Mouse (Mus musculus): ENCODE results near the gene Adgb. TPM values are rescaled to one million over a fixed set of nuclear protein-coding genes. Genes with fewer than 3 reads are reported as not detected.
"Not testable (repeated sequence)": the region's sequence is repeated elsewhere in the genome, so short reads cannot be mapped to it uniquely, and the experiment has no call there.

Adgb gene
- polyA plus RNA-seq (2015; fragmentation: Nextera tagmentation; extraction: Ambion mirVana), result 1.3 and 1.8 TPM in 2 replicates

DNA sequence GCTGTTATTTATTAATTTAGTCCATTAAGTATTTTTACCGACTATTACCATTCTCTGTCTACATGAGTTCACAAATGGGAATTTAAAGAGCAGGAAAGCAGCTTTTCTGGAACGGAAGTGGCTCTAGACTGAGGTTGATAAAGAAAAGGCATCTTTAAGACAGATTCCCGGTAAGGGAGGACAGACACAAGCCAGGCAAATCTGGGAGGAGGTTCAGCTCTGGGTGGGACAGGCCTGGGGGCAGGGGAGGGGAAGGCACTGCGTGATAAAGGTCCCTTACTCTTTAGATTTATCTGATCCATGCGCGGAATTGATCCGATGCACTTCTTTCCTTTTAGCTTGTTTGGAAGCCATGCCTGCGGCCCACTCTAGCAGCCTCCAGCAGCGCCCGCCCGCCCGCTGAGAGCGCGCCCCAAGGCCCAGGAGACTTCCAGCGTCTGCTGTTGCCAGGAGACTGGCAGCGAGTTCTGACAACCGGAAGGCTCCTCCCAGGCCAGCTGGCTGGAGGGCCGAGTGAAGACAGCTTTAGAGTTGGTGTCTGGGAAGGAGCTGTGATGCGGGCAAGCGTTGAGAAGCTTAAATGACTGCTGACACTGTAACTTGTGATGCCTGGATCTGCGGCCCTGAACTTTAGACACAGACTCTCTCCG is at the start of gene Adgb:
Adgb (minus strand) TSS at position 366 of the 650 bp plus-strand sequence.
- Histone ChIP-seq H3K36me3 (ENCODE audit: insufficient read depth, low read length) (no peaks in the 10 kb centered on the region), H3K4me1 (ENCODE audit: insufficient read depth, low read depth, low read length) (no peaks in the 10 kb centered on the region), H3K27ac (ENCODE audit: low read length) (no peak within 1 kb of the TSS), H3K4me2 (replicated peaks; ENCODE audit: low read depth, low read length) (peak within 1 kb of the TSS; percentile 25), H3K4me3 (ENCODE audit: low read depth, low read length) (no peak within 1 kb of the TSS), H3K27me3 (replicated peaks; ENCODE audit: insufficient read depth, low read length) (no peaks in the 10 kb centered on the region), H3K9me3 (ENCODE audit: low read length) (no peaks in the 10 kb centered on the region), H3K9ac (replicated peaks; ENCODE audit: low read depth) (no peak within 1 kb of the TSS; the same call in 1 of the 2 replicates)
- TF ChIP-seq CTCF (IDR thresholded peaks at IDR 0.05) (no peak), EP300 (IDR thresholded peaks at IDR 0.05) (no peak)
- ATAC-seq (peak; percentile 96), DNase-seq (ENCODE audit: low spot score) (peak; percentile 87)
- 4% methylated on average over 22 of the region's 22 CpGs for WGBS

DNA sequence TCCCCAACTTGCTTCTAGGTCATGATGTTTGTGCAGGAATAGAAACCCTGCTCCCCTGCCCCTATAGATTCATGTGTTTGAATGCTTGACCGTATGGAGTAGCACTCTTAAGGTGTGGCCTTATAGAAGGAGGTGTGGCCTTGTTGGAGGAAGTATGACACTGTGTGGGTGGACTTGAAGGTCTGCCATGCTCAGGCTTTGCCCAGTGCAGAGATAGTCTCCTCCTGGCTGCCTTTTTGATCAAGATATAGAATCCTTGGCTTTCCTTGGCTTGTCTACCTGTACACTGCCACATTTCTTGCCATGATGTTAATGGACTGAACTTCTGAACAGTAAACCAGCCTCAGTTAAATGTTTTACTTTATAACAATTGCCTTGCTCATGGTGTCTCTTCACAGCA is 8.0 kb upstream of the Adgb start:
- Histone ChIP-seq H3K36me3 (ENCODE audit: insufficient read depth, low read length) (no peaks in the 10 kb centered on the region), H3K27me3 (replicated peaks; ENCODE audit: insufficient read depth, low read length) (no peaks in the 10 kb centered on the region), H3K4me2 (replicated peaks; ENCODE audit: low read depth, low read length) (no peak overlapping the region), H3K27ac (ENCODE audit: low read length) (no peak overlapping the region), H3K9me3 (ENCODE audit: low read length) (no peaks in the 10 kb centered on the region), H3K4me3 (ENCODE audit: low read depth, low read length) (no peak overlapping the region), H3K4me1 (ENCODE audit: insufficient read depth, low read depth, low read length) (no peaks in the 10 kb centered on the region), H3K9ac (replicated peaks; ENCODE audit: low read depth) (no peak overlapping the region)
- DNase-seq (ENCODE audit: low spot score), result no peak
- 50% methylated on average over 1 of the region's 1 CpGs for WGBS
- TF ChIP-seq EP300 (IDR thresholded peaks at IDR 0.05), result no peak
- TF ChIP-seq CTCF (IDR thresholded peaks at IDR 0.05), result no peak
- no peak for ATAC-seq

DNA sequence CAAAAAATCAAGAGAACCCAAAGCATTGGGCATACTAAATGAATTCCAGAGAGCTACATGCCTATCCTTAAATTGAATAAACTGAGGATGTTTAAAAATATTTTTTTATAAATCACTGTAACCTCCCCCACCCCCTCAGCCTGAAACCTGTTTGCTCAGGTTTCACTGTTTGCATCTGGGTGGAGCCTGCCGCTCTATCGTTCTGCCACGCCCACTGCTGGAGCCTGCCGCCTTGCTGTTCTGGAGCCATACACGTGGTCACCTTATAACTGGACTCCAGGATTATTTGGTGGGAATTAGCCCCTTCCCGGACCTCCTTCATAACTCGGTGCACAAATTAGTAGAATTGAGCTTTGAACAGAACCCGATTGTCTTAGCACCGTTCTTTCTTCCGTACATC is 5.3 kb upstream of the Adgb start:
- not testable (repeated sequence) for DNase-seq (ENCODE audit: low spot score); ATAC-seq; H3K27ac ChIP-seq (ENCODE audit: low read length); H3K4me1 ChIP-seq (ENCODE audit: insufficient read depth, low read depth, low read length); H3K36me3 ChIP-seq (ENCODE audit: insufficient read depth, low read length); H3K9ac ChIP-seq (replicated peaks; ENCODE audit: low read depth); H3K4me3 ChIP-seq (ENCODE audit: low read depth, low read length); H3K9me3 ChIP-seq (ENCODE audit: low read length); H3K4me2 ChIP-seq (replicated peaks; ENCODE audit: low read depth, low read length); H3K27me3 ChIP-seq (replicated peaks; ENCODE audit: insufficient read depth, low read length)
- WGBS, result 52% methylated on average over 10 of the region's 10 CpGs

DNA sequence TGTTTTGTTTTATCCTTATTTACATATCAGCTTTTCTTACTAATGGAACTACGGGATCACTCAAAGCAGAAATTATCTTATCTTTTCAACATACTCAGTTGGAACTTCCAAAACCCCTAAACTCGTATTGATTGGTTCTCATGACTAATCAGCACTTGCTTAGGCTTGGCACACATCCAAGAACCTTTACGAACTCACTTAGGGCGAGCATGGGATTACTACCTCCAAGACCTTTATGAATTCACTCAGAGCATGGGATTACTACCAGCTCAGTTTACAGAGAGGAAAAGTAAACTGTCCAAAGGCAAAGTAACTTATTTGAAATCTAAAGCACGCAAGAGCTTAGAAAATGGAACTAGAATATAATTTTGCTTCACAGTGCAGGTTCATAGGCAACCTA is 4.8 kb upstream of the Adgb start:
- Histone ChIP-seq H3K27ac (ENCODE audit: low read length) (no peak overlapping the region), H3K9ac (replicated peaks; ENCODE audit: low read depth) (no peak overlapping the region), H3K4me1 (ENCODE audit: insufficient read depth, low read depth, low read length) (no peaks in the 10 kb centered on the region), H3K9me3 (ENCODE audit: low read length) (no peaks in the 10 kb centered on the region), H3K4me2 (replicated peaks; ENCODE audit: low read depth, low read length) (no peak overlapping the region), H3K4me3 (ENCODE audit: low read depth, low read length) (no peak overlapping the region), H3K36me3 (ENCODE audit: insufficient read depth, low read length) (no peaks in the 10 kb centered on the region), H3K27me3 (replicated peaks; ENCODE audit: insufficient read depth, low read length) (no peaks in the 10 kb centered on the region)
- ATAC-seq, result no peak
- DNase-seq (ENCODE audit: low spot score), result no peak
- 48% methylated on average over 5 of the region's 5 CpGs for WGBS
- no peak for TF ChIP-seq CTCF (IDR thresholded peaks at IDR 0.05)
- TF ChIP-seq EP300 (IDR thresholded peaks at IDR 0.05), result no peak

DNA sequence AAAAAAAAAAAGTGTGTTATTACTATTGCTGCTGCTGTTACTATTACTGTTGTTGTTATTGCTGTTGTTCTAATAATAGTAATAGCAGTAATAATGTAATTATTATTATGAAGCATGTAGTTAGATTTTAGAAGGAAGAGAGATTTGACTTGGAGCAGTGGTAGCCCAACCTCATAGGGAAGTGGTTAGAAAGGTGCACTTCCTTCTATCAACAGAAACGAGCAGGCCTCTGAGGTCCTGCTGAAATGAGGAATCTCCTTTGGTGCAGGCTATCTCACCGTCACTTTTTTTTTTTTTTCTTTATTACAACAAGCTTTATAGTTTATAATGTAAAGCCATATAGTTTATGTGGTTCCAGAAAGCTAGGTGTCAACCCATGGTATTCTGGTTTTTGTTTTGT is 4.4 kb upstream of the Adgb start:
- no peak overlapping the region for H3K4me3 ChIP-seq (ENCODE audit: low read depth, low read length)
- no peaks in the 10 kb centered on the region for H3K4me1 ChIP-seq (ENCODE audit: insufficient read depth, low read depth, low read length)
- WGBS, result 67% methylated on average over 2 of the region's 2 CpGs
- no peaks in the 10 kb centered on the region for H3K27me3 ChIP-seq (replicated peaks; ENCODE audit: insufficient read depth, low read length)
- no peaks in the 10 kb centered on the region for H3K36me3 ChIP-seq (ENCODE audit: insufficient read depth, low read length)
- no peaks in the 10 kb centered on the region for H3K9me3 ChIP-seq (ENCODE audit: low read length)
- DNase-seq (ENCODE audit: low spot score) (no peak), ATAC-seq (no peak)
- no peak overlapping the region for H3K9ac ChIP-seq (replicated peaks; ENCODE audit: low read depth)
- no peak overlapping the region for H3K4me2 ChIP-seq (replicated peaks; ENCODE audit: low read depth, low read length)
- H3K27ac ChIP-seq (ENCODE audit: low read length), result no peak overlapping the region
- TF ChIP-seq CTCF (IDR thresholded peaks at IDR 0.05) (no peak), EP300 (IDR thresholded peaks at IDR 0.05) (no peak)

DNA sequence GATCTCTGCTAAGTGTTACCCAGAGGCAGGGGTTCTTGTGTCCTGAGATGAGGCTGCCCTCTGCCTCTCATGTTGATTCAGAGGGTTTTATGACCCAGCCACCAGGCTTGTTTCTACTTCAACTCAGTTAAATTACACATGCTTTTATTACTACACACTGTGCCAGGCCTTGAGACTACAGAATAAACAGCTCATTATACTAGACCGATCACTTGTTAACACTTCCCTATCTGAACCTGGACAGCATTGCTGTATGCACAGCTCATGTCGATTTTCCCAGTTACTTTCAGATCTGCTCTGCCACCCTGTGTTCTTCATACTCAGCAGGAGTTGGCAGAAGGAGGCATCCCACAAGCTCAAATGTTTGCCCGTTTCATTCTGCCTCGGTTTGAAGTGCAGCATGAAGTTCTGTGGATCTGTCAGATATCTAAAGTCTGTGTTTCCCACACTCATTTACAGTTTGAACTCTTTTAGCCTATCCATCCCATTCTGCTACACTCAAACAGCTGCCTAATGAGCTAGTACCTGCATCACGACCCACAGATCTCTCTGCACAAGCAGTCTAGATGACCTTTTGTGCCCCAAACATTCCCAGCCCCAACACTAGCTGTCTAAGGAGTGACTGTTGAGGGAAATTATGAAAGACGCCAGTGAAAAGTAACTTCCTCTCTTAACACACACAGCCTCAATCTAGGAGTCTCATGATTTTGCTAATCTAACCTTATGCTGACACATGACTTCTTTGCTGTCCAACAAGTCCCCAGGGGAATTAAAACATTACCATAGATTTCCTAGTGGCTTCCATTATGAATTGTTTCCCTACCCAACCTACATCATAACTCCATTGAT is 3.2 kb downstream of the Adgb start:
- H3K36me3 ChIP-seq (ENCODE audit: insufficient read depth, low read length), result no peaks in the 10 kb centered on the region
- H3K27me3 ChIP-seq (replicated peaks; ENCODE audit: insufficient read depth, low read length), result no peaks in the 10 kb centered on the region
- TF ChIP-seq EP300 (IDR thresholded peaks at IDR 0.05), result no peak
- no peak for TF ChIP-seq CTCF (IDR thresholded peaks at IDR 0.05)
- H3K9ac ChIP-seq (replicated peaks; ENCODE audit: low read depth), result no peak overlapping the region
- 40% methylated on average over 6 of the region's 6 CpGs for WGBS
- H3K9me3 ChIP-seq (ENCODE audit: low read length), result no peaks in the 10 kb centered on the region
- ATAC-seq, result no peak
- DNase-seq (ENCODE audit: low spot score), result peak; percentile 12
- no peak overlapping the region for H3K4me3 ChIP-seq (ENCODE audit: low read depth, low read length)
- H3K4me1 ChIP-seq (ENCODE audit: insufficient read depth, low read depth, low read length), result no peaks in the 10 kb centered on the region
- H3K27ac ChIP-seq (ENCODE audit: low read length), result no peak overlapping the region
- H3K4me2 ChIP-seq (replicated peaks; ENCODE audit: low read depth, low read length), result no peak overlapping the region

All from lung, postnatal 0 days (tissue).